Mouse (Mus musculus) frontal cortex, postnatal 10 days (tissue): ENCODE measurements around the gene Hck.

Experiments used
- DNase-seq, 2 experiments: peaks; one replicate each; pipeline ENCODE4 v3.0.0; 2022; ENCODE audit warnings: low spot score in 2 of 2, mixed read lengths in 1 of 2

Gene Hck

DNA sequence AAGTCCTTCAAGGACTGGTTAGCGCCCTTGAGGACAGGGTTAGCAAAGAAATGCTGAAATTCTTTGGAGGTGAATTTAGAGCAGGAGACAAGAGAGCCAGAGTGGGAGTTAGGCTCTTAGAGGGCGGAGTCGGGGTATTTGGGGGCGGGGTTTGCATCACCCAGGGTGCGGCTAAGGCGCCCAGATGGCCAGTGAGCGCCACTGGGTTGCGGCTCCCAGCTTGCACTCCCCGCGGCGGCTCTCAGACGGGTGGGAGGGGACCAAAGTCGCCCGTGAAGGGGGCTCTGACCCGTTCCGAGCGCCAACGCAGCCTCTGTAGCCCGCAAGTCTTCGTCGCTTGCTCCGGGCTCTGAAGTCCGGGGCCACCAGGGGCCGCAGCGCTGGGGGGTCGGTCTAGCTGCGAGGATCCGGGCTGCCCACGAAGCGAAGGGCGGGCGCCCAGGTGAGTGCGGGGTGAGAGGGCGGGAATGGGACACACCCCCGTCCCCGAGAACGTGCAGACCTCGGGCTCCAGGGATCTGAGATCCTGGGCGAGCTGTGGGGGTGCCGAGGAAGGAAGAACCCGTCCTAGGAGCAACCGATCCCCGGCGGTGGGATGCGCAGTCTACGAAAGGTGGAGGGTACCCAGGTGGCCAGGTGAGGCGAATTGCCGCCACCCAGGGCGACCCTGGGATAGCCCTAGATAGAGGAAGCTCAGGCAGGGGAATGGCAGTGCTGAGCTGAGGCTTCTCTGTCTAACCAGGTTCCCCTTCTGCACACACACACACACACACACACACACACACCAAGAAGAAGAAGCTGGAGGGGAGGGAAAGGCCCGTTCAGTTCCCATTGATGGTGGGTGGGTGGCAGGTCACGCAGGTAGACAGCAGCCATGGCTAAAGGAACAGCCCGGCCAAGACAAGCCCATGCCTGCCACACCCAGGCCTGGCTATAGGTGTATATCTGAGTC is at the start of gene Hck:
TSS of gene Hck (plus strand) at position 156 of the 952 bp plus-strand sequence.
- peak in 1 of 2 experiments; percentile 32 for DNase-seq

DNA sequence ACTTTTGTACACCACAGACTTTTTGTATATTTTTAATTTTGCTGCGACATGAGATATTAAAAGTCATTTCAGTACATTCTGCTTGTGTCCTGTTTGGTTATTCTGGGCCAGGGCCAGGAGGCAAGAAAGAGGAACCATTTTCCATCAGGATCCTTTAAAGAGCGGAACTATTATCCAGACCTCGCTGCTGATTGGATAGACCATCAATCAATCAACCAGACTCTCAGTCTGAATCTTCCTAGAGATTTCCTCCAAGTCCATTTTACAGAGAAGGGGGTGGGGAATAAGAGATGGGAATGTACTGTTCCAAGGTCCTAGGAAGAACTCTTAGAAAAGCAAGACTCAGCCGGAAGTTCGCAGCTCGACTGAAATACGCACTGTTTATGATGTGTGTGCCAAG is 48.1 kb upstream of the Hck start:
- no peak for DNase-seq

DNA sequence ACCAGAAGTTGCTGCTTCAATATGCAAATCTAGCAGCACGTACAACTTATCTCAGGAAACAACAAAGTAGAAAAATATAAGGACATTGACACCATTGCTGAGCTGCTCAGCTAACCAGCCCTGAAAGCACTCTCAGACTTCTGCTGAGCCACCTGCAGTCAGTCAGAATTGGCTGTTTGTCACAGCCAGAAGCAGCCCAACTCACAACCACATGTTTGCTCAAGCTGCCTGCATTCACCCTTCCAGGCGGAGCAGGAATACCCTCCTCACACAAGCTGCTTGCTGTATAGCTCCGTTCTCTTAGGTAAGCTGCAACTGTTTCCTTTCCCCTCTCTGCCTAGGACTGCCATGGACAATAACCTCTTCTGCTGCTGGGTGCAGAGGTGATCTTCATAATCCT is 44.9 kb upstream of the Hck start:
- no peak for DNase-seq

GRCm38 (mm10) chr2:153064190-153064970 is 43.9 kb upstream of the Hck start:
- DNase-seq = no peak

- no peak for DNase-seq
Observed at GRCm38 (mm10) chr2:153065747-153066508, 42.3 kb upstream of the Hck start, which contains the start of gene Ccm2l. Ccm2l (plus strand) TSS chr2:153065955.

DNA sequence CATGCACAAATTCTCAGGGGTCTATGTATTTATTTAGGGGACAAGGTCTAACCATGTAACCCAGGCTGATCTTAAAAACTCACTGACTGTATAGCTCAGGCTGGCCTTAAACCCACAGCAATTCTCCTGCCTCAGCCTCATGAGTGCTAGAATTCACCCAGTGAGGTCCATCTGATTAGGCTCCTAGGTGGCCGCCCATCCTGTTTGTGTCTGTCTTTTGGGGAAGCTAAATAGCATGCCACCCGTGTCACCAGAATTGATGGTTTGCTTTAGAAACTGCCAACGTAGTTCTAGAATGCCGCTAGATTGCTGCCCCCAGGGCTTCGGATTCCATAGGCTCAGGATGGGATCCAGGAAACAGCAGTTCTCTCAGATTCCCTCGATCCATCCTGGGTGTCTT is 41.3 kb upstream of the Hck start:
- DNase-seq = no peak

DNA sequence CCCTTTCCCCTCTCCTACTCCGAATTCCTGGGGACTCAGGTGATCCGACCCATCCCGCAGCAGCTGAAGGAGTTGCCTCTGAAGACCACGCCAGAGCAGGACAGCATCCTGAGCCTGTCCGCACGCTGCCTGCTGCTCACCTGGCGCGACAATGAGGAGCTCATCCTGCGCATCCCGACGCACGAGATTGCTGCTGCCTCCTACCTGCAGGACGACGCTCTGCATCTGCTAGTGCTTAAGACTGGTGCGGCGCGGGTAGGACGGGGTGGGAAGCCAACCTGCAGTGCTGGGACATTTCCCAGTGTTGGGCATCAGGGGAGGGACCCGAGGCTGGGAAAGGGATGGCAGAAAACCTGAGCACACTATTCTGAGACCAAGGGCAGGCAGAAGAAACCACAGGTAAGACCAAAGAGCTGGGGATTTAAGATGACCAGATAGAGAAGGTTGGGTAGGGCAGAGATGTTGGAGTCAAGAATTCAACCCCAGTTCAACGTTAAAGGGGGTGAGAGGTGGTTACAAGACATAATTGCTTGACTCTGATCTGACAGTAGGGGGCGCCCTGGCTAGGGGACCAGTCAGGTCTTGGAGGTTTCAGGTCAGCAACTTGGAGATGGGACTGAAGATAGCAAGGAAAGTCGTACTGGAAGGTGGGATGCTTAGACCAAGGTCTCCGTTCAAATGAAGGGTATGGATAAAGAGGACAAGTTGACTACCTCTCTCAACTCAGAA is 37.3 kb upstream of the Hck start:
- DNase-seq = no peak

GRCm38 (mm10) chr2:153071491-153072184 is 36.6 kb upstream of the Hck start:
- peak in 1 of 2 experiments; percentile 46 for DNase-seq

GRCm38 (mm10) chr2:153074651-153075050 is 33.6 kb upstream of the Hck start:
- DNase-seq = no peak

- no peak for DNase-seq
Observed at GRCm38 (mm10) chr2:153075961-153076360, 32.3 kb upstream of the Hck start.

DNA sequence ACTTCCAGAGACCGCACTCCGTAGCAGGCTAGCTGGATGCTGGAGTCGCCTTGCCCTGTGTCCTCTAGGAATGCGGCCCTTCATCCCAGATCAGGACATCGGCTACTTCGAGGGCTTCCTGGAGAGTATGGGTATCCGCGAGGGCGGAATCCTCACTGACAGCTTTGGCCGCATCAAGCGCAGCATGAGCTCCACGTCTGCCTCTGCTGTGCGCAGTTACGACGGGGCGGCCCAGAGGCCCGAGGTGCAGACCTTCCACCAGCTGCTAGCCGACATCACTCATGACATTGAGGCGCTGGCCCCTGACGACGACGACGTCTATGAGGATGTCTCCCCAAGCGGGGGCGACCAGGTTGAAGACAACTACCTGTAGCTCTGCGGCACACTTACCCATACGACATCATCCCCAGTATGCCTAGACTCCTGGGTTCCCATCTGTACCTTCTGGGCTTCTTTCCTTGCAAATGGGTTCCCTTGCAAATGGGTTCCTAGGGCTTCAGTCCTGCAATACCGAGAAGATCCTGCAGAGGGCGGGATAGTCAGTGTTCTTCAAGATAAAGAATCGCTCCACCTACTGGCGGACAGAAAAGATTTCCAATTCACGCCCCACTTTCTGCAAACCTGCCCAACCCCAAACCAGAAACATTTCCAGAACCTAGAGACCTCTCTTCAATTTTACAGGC is 27.3 kb upstream of the Hck start:
- DNase-seq = peak in 1 of 2 experiments; percentile 71

DNA sequence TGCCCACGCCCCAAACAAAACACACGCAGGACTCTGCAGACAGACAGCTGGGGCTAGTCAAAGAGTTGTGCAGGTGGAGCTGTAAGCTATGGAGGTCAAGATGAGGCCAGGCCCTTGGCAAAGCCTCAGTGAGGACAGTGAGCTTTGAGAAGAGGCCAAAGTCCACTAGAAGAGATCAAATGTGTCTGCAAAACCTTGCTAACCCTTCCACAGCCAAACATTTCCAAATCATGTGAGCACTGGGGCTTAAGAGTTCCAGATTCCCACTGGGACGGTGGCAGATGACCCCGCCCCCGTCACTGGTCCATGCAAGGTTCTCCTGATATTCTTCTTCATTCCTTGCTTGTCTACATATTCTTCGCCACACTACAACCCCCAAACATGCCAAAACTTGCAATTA is 26.4 kb upstream of the Hck start:
- DNase-seq = no peak

DNA sequence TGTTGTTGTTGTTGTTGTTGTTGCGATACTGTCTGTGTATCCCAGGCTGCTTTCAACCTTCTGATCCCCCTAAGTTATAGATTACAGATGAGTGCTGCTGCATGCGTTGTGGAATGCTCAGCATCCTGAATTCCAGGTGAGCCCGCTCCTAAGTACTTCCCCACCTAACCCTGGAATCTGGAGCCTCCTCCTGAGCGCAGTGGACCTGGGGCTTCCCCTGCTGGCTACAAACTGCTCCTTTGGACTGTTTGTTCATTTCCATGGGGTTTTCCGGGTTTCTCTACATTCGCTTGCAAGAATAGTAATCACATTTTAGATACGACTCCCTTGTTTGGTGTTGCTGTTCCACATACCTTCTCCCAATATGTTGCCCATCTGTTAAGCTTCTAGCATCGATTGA is 25.0 kb upstream of the Hck start:
- DNase-seq = no peak

GRCm38 (mm10) chr2:153083824-153084223 is 24.4 kb upstream of the Hck start:
- no peak for DNase-seq

DNA sequence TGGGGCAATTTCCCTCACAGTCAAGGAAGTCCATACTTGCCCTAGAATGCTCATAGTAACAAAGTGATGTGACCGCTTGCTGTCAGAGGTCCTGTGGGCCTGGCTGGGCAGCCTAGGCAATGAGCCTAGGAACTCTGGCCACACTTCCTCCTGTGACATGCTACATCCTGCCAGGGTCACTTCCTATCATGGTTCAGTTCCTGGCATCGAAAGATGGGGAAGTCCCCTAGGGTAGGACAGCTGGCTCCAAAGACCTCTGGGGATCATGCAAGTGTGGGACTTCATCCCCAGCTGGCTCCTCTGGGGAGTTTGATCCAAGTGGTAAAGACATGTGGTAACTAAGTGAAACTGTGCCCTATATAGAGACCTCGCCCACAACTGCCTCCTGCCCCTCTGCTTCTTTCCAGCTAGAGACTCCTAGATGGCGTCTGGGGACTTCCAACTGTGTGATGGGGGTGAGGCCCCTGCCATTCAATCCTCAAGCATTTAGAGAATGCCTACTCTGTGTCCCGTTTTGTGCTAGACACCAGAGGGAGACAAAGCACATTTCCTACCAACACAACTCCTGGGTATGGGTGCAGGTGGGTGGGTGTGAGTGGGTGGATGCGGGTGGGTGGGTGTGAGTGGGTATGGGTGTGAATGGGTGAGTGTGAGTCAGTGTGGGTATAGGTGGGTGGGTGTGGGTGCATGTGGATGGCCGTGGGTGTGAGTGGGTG is 23.8 kb upstream of the Hck start:
- no peak for DNase-seq

- DNase-seq = no peak
Observed at GRCm38 (mm10) chr2:153085556-153085955, 22.7 kb upstream of the Hck start.

GRCm38 (mm10) chr2:153086166-153086565 is 22.1 kb upstream of the Hck start:
- no peak for DNase-seq

- no peak for DNase-seq
Observed at GRCm38 (mm10) chr2:153087091-153087490, 21.2 kb upstream of the Hck start.

- DNase-seq = no peak
Observed at GRCm38 (mm10) chr2:153089316-153089715, 19.0 kb upstream of the Hck start.
